Mouse (Mus musculus) CH12.LX (cell line): ENCODE data around the gene Cenpx. TPM values are rescaled to one million over a fixed set of nuclear protein-coding genes. Genes with fewer than 3 reads are reported as not detected.
A peak's percentile ranks its signal among the peaks of the same experiment; 100 is the strongest.

Experiments
- DNase-seq: peaks from one replicate; pipeline ENCODE4 v3.0.0-alpha.2; 2013; ENCODE audit errors: extremely low read depth
- H3K27ac ChIP-seq: 2 replicates; pipeline ENCODE4 v1.5.1; 2012; ENCODE audit warnings: low read depth, mild to moderate bottlenecking, control low read depth, moderate library complexity; ENCODE audit not compliant: insufficient read depth
- H3K27me3 ChIP-seq: replicated peaks from 2 replicates; pipeline ENCODE3; 2012; ENCODE audit warnings: inconsistent platforms
- H3K36me3 ChIP-seq, 2 experiments: replicated peaks in 1 of 2; 2 replicates each; pipeline versions ENCODE3 to v1.6.1; 2012; ENCODE audit warnings: inconsistent platforms in 1 of 2, low read length in 1 of 2, mild to moderate bottlenecking in 1 of 2, mixed read lengths in 1 of 2, moderate library complexity in 1 of 2; ENCODE audit not compliant: control insufficient read depth in 1 of 2, insufficient read depth in 1 of 2
- H3K4me1 ChIP-seq, 2 experiments: 2 replicates each; pipeline ENCODE4 v1.6.1; 2012; ENCODE audit warnings: inconsistent platforms in 1 of 2, moderate library complexity in 1 of 2; ENCODE audit not compliant: insufficient read depth in 2 of 2, control insufficient read depth in 1 of 2
- H3K4me2 ChIP-seq: 2 replicates; pipeline ENCODE4 v1.6.1; 2012; ENCODE audit warnings: low read depth, mild to moderate bottlenecking, control low read depth; ENCODE audit not compliant: poor library complexity, insufficient read depth, severe bottlenecking
- H3K4me3 ChIP-seq, 3 experiments: fragments of 150-350 bp in 1 of 3; sonication (generic) in 1 of 3; replicated peaks in 1 of 3; 2 replicates each; pipeline versions ENCODE3 to v1.5.1; 2011 to 2012; ENCODE audit warnings: low read depth in 2 of 3, low read length in 2 of 3, mild to moderate bottlenecking in 2 of 3, moderate library complexity in 2 of 3, control low read depth in 1 of 3, improper control_type of control experiment in 1 of 3, inconsistent platforms in 1 of 3, mixed read lengths in 1 of 3; ENCODE audit not compliant: poor library complexity in 1 of 3
- H3K79me2 ChIP-seq: replicated peaks from 2 replicates; pipeline ENCODE4 v1.6.1; 2012; ENCODE audit warnings: mild to moderate bottlenecking, moderate library complexity; ENCODE audit not compliant: control insufficient read depth, poor library complexity, insufficient read depth, severe bottlenecking; ENCODE audit errors: extremely low read depth
- H3K9ac ChIP-seq: 2 replicates; pipeline ENCODE4 v1.6.1; 2012; ENCODE audit warnings: low read depth, mild to moderate bottlenecking, control low read depth, moderate library complexity; ENCODE audit not compliant: insufficient read depth
- H3K9me3 ChIP-seq: replicated peaks from 2 replicates; pipeline ENCODE3; 2012; ENCODE audit warnings: low read length, inconsistent platforms, mixed read lengths
- BHLHE40 ChIP-seq: IDR thresholded peaks from 2 replicates; pipeline ENCODE4 v1.6.1; 2011; ENCODE audit warnings: mild to moderate bottlenecking, low read depth, low read length, improper control_type of control experiment
- CHD1 ChIP-seq: IDR thresholded peaks from 2 replicates; pipeline ENCODE4 v1.6.1; 2012; ENCODE audit warnings: low read depth, low read length, improper control_type of control experiment, inconsistent platforms
- CHD2 ChIP-seq: IDR thresholded peaks from 2 replicates; pipeline ENCODE4 v1.6.1; 2011; ENCODE audit warnings: low read length, improper control_type of control experiment
- E2F4 ChIP-seq: IDR thresholded peaks from 2 replicates; pipeline ENCODE4 v1.6.1; 2011; ENCODE audit warnings: low read depth, low read length, improper control_type of control experiment; ENCODE audit not compliant: insufficient replicate concordance
- ELF1 ChIP-seq: IDR thresholded peaks from 2 replicates; pipeline ENCODE4 v1.6.1; 2014; ENCODE audit warnings: low read depth, mild to moderate bottlenecking, inconsistent platforms, low read length, improper control_type of control experiment
- EP300 ChIP-seq: IDR thresholded peaks from 2 replicates; pipeline ENCODE4 v1.6.1; 2011; ENCODE audit warnings: low read length, improper control_type of control experiment
- ETS1 ChIP-seq: conservative IDR thresholded peaks from 2 replicates; pipeline ENCODE4 v1.6.1; 2012; ENCODE audit warnings: low read depth, mild to moderate bottlenecking, inconsistent platforms, low read length, improper control_type of control experiment, moderate library complexity
- GABPA ChIP-seq: IDR thresholded peaks from 2 replicates; pipeline ENCODE4 v1.6.1; 2012; ENCODE audit warnings: low read depth, low read length, improper control_type of control experiment, inconsistent platforms; ENCODE audit not compliant: insufficient replicate concordance
- HCFC1 ChIP-seq: IDR thresholded peaks from 2 replicates; pipeline ENCODE4 v1.6.1; 2012; ENCODE audit warnings: low read depth, mild to moderate bottlenecking, inconsistent platforms, low read length, improper control_type of control experiment
- IRF4 ChIP-seq: IDR thresholded peaks from 2 replicates; pipeline ENCODE4 v1.6.1; 2014; ENCODE audit warnings: low read depth, mild to moderate bottlenecking, inconsistent platforms, low read length, improper control_type of control experiment
- JUN ChIP-seq: IDR thresholded peaks from 2 replicates; pipeline ENCODE4 v1.6.1; 2011; ENCODE audit warnings: low read depth, mild to moderate bottlenecking, low read length, improper control_type of control experiment, moderate library complexity; ENCODE audit not compliant: insufficient read depth
- JUND ChIP-seq: conservative IDR thresholded peaks from 2 replicates; pipeline ENCODE4 v1.6.1; 2011; ENCODE audit warnings: low read depth, low read length, improper control_type of control experiment
- KAT2A ChIP-seq: IDR thresholded peaks from 2 replicates; pipeline ENCODE4 v1.6.1; 2012; ENCODE audit warnings: low read length, improper control_type of control experiment, inconsistent platforms; ENCODE audit not compliant: insufficient replicate concordance
- MAFK ChIP-seq: IDR thresholded peaks from 2 replicates; pipeline ENCODE4 v1.6.1; 2011; ENCODE audit warnings: low read length, improper control_type of control experiment; ENCODE audit not compliant: insufficient replicate concordance
- MAX ChIP-seq: IDR thresholded peaks from 2 replicates; pipeline ENCODE4 v1.6.1; 2011; ENCODE audit warnings: low read length, improper control_type of control experiment
- MAZ ChIP-seq: IDR thresholded peaks from 2 replicates; pipeline ENCODE4 v1.6.1; 2012; ENCODE audit warnings: low read depth, mild to moderate bottlenecking, inconsistent platforms, low read length, improper control_type of control experiment, moderate library complexity
- MYC ChIP-seq: IDR thresholded peaks from 2 replicates; pipeline ENCODE4 v1.6.1; 2011; ENCODE audit warnings: low read depth, mild to moderate bottlenecking, improper control_type of control experiment, low read length
- NELFE ChIP-seq: IDR thresholded peaks from 2 replicates; pipeline ENCODE4 v1.6.1; 2011; ENCODE audit warnings: low read depth, low read length, improper control_type of control experiment
- NRF1 ChIP-seq: IDR thresholded peaks from 2 replicates; pipeline ENCODE4 v1.6.1; 2014; ENCODE audit warnings: low read depth, mild to moderate bottlenecking, inconsistent platforms, low read length, improper control_type of control experiment, moderate library complexity
- PAX5 ChIP-seq: IDR thresholded peaks from 2 replicates; pipeline ENCODE4 v1.6.1; 2012; ENCODE audit warnings: low read length, inconsistent platforms, mixed read lengths
- POLR2A ChIP-seq: IDR thresholded peaks from 2 replicates; pipeline ENCODE4 v1.6.1; 2011; ENCODE audit warnings: low read depth, mild to moderate bottlenecking, improper control_type of control experiment, low read length
- POLR2AphosphoS2 ChIP-seq: IDR thresholded peaks from 2 replicates; pipeline ENCODE4 v1.6.1; 2011; ENCODE audit warnings: low read depth, low read length, improper control_type of control experiment
- RAD21 ChIP-seq: IDR thresholded peaks from 2 replicates; pipeline ENCODE4 v1.6.1; 2011; ENCODE audit warnings: low read depth, mild to moderate bottlenecking, low read length, improper control_type of control experiment, moderate library complexity
- SIN3A ChIP-seq: IDR thresholded peaks from 2 replicates; pipeline ENCODE4 v1.6.1; 2012; ENCODE audit warnings: low read length, improper control_type of control experiment, inconsistent platforms
- SMC3 ChIP-seq: IDR thresholded peaks from 2 replicates; pipeline ENCODE4 v1.6.1; 2011; ENCODE audit warnings: low read depth, low read length, improper control_type of control experiment
- TBP ChIP-seq: conservative IDR thresholded peaks from 2 replicates; pipeline ENCODE4 v1.6.1; 2011; ENCODE audit warnings: low read depth, low read length, improper control_type of control experiment
- TCF12 ChIP-seq: IDR thresholded peaks from 2 replicates; pipeline ENCODE4 v1.6.1; 2014; ENCODE audit warnings: low read depth, mild to moderate bottlenecking, inconsistent platforms, low read length, improper control_type of control experiment
- UBTF ChIP-seq: IDR thresholded peaks from 2 replicates; pipeline ENCODE4 v1.6.1; 2012; ENCODE audit warnings: low read depth, mild to moderate bottlenecking, inconsistent platforms, low read length, improper control_type of control experiment, moderate library complexity
- USF1 ChIP-seq: IDR thresholded peaks from 2 replicates; pipeline ENCODE4 v1.6.1; 2014; ENCODE audit warnings: low read depth, mild to moderate bottlenecking, inconsistent platforms, low read length, improper control_type of control experiment
- USF2 ChIP-seq: conservative IDR thresholded peaks from 2 replicates; pipeline ENCODE4 v1.6.1; 2011; ENCODE audit warnings: low read depth, low read length, improper control_type of control experiment
- ZC3H11A ChIP-seq: IDR thresholded peaks from 2 replicates; pipeline ENCODE4 v1.6.1; 2012; ENCODE audit warnings: low read depth, mild to moderate bottlenecking, inconsistent platforms, low read length, improper control_type of control experiment
- ZMIZ1 ChIP-seq: IDR thresholded peaks from 2 replicates; pipeline ENCODE4 v1.6.1; 2012; ENCODE audit warnings: low read depth, mild to moderate bottlenecking, inconsistent platforms, low read length, improper control_type of control experiment
- ZNF384 ChIP-seq: IDR thresholded peaks from 2 replicates; pipeline ENCODE4 v1.6.1; 2012; ENCODE audit warnings: low read depth, low read length, improper control_type of control experiment, inconsistent platforms
- dilution Hi-C: fragments of 300-500 bp; cut with MboI; formaldehyde crosslinking; loops from 2 replicates; pipeline ENCODE4 v1.14.3; 2020; ENCODE audit warnings: low sequenced_read_pairs; ENCODE audit not compliant: extremely low pct_unique_long_range_greater_than_20kb, extremely low pct_ligation_motif_present
- in situ Hi-C: fragments of 300-500 bp; cut with MboI; formaldehyde crosslinking; loops from 3 replicates; pipeline ENCODE4 v1.14.3; 2019; ENCODE audit warnings: low sequenced_read_pairs, low pct_ligation_motif_present, low pct_unique_long_range_greater_than_20kb, mixed read lengths
- polyA plus RNA-seq: library from polyadenylated mRNA; unstranded; fragments of >175 nt; gene quantifications from 2 replicates; pipeline ENCODE4 v1.2.1, GENCODE M21; 2012; ENCODE audit warnings: low read depth; ENCODE audit not compliant: insufficient read length
- total RNA-seq, 2 experiments: library from RNA; depleted of rRNA; stranded (reverse); fragments of 300-350 nt in 1 of 2; fragments of >200 nt in 1 of 2; gene quantifications; 2 replicates each; pipeline ENCODE4 v1.2.3; 2012 to 2014

Gene Cenpx
- total and polyA plus RNA-seq, 3 experiments: 76.5 to 122 (median 101) TPM

- Histone ChIP-seq H3K4me1 (peaks cover 8 to 13% of the 10 kb centered on the region in 2 experiments), H3K4me3 (no peak overlapping the region), H3K36me3 (peaks cover 15 to 32% of the 10 kb centered on the region in 2 experiments), H3K4me2 (peak overlapping the region; percentile 38), H3K27ac (no peak overlapping the region), H3K9ac (no peak overlapping the region), H3K27me3 (peaks cover 35% of the 10 kb centered on the region), H3K79me2 (no peaks in the 10 kb centered on the region), H3K9me3 (no peaks in the 10 kb centered on the region)
- no peak for DNase-seq
- in situ Hi-C loops: loop anchor here (5.0 kb wide), 1 partner anchor 40 kb away; no protein-coding TSS in a partner anchor
- TF ChIP-seq PAX5 (no peak), NRF1 (no peak), USF1 (no peak), SMC3 (no peak), JUND (no peak), ZC3H11A (no peak)
- dilution Hi-C loops: no loop called here
These were observed 14.0 kb upstream of the Cenpx start for GRCm38 (mm10) chr11:120727564-120727963.

GRCm38 (mm10) chr11:120727169-120727527 lies 13.6 kb upstream of the Cenpx start, which contains the start of gene Dcxr:
TSS of gene Dcxr (minus strand) at chr11:120727281.
- Histone ChIP-seq H3K4me1 (peaks cover 8 to 13% of the 10 kb centered on the region in 2 experiments), H3K27ac (no peak within 1 kb of the TSS)
- in situ Hi-C loops: loop anchor here (5.0 kb wide), 1 partner anchor 40 kb away; no protein-coding TSS in a partner anchor
- TF ChIP-seq ZMIZ1: peak; percentile 76
- peak; percentile 27; the same call in 1 of the 2 replicates for TF ChIP-seq TCF12
- no peak for TF ChIP-seq KAT2A
- TF ChIP-seq MYC: peak; percentile 80
- TF ChIP-seq POLR2A: peak; percentile 85
- TF ChIP-seq PAX5: no peak
- peak; percentile 31 for TF ChIP-seq USF2
- peak; percentile 52; the same call in 1 of the 2 replicates for TF ChIP-seq CHD2
- TF ChIP-seq ELF1: peak; percentile 92
- TF ChIP-seq MAZ: peak; percentile 21; the same call in 1 of the 2 replicates
- TF ChIP-seq IRF4: no peak; the same call in none of the 2 replicates
- TF ChIP-seq NRF1: no peak
- no peak for TF ChIP-seq JUN
- TF ChIP-seq HCFC1: peak; percentile 41; the same call in 1 of the 2 replicates
- TF ChIP-seq NELFE: peak; percentile 61; the same call in 1 of the 2 replicates
- no peak for TF ChIP-seq UBTF
- TF ChIP-seq POLR2AphosphoS2: no peak
- no peak for TF ChIP-seq E2F4
- no peak for TF ChIP-seq ETS1
- no peak for TF ChIP-seq EP300
- TF ChIP-seq CHD1: no peak
- TF ChIP-seq ZNF384: no peak
- no peak for TF ChIP-seq GABPA
- TF ChIP-seq TBP: peak; percentile 77
- TF ChIP-seq BHLHE40: no peak
- TF ChIP-seq MAFK: no peak
- TF ChIP-seq ZC3H11A: no peak
- peak; percentile 54 for TF ChIP-seq SMC3
- TF ChIP-seq SIN3A: peak; percentile 87; the same call in 1 of the 2 replicates
- TF ChIP-seq MAX: peak; percentile 75
- peak; percentile 59 for TF ChIP-seq RAD21

More at GRCm38 (mm10) chr11:120727169-120727527, 13.6 kb upstream of the Cenpx start, which contains the start of gene Dcxr:
- dilution Hi-C loops: no loop called here
- H3K4me2 ChIP-seq: peak within 1 kb of the TSS; percentile 53
- peak within 1 kb of the TSS; percentile 67 to 93 (median 76) for H3K4me3 ChIP-seq
- peak within 1 kb of the TSS; percentile 34 for H3K9ac ChIP-seq
- H3K79me2 ChIP-seq: no peaks in the 10 kb centered on the region
- peaks cover 31% of the 10 kb centered on the region for H3K27me3 ChIP-seq
- peaks cover 15 to 36% of the 10 kb centered on the region in 2 experiments for H3K36me3 ChIP-seq
- H3K9me3 ChIP-seq: no peaks in the 10 kb centered on the region
- DNase-seq: peak; percentile 93
